Mouse (Mus musculus) cortical plate, adult 2 months (tissue): ENCODE results near the gene Col4a1. TPM values are rescaled to one million over a fixed set of nuclear protein-coding genes. Genes with fewer than 3 reads are reported as not detected.

ENCODE experiments used
- H3K27ac ChIP-seq: fragments of 200-500 bp; 2 replicates; pipeline ENCODE4 v1.5.1; 2012; ENCODE audit warnings: low read length, control low read depth, inconsistent platforms; ENCODE audit not compliant: insufficient read depth
- H3K4me1 ChIP-seq: fragments of 200-500 bp; 2 replicates; pipeline ENCODE4 v1.6.1; 2011; ENCODE audit warnings: low read length; ENCODE audit not compliant: control insufficient read depth, insufficient read depth
- H3K4me3 ChIP-seq: fragments of 200-500 bp; 2 replicates; pipeline ENCODE4 v1.5.1; 2011; ENCODE audit warnings: mild to moderate bottlenecking, low read length, control low read depth; ENCODE audit not compliant: insufficient read depth
- CTCF ChIP-seq: fragments of 200-500 bp; IDR thresholded peaks from 2 replicates; pipeline ENCODE4 v1.5.1; 2011; ENCODE audit warnings: mild to moderate bottlenecking, control low read depth, low read length; ENCODE audit not compliant: insufficient read depth; ENCODE audit errors: extremely low read depth
- POLR2A ChIP-seq: fragments of 200-500 bp; IDR thresholded peaks from 2 replicates; pipeline ENCODE4 v1.6.1; 2011; ENCODE audit warnings: mild to moderate bottlenecking, low read length, control low read depth; ENCODE audit not compliant: insufficient read depth; ENCODE audit errors: extremely low read depth
- polyA plus RNA-seq: library from polyadenylated mRNA; depleted of rRNA; stranded (reverse); fragments of >200 nt; gene quantifications from 2 replicates; pipeline ENCODE4 v1.2.3, GENCODE M21; 2012

The Col4a1 gene
- polyA plus RNA-seq, 1 experiment = 29.3 TPM

DNA sequence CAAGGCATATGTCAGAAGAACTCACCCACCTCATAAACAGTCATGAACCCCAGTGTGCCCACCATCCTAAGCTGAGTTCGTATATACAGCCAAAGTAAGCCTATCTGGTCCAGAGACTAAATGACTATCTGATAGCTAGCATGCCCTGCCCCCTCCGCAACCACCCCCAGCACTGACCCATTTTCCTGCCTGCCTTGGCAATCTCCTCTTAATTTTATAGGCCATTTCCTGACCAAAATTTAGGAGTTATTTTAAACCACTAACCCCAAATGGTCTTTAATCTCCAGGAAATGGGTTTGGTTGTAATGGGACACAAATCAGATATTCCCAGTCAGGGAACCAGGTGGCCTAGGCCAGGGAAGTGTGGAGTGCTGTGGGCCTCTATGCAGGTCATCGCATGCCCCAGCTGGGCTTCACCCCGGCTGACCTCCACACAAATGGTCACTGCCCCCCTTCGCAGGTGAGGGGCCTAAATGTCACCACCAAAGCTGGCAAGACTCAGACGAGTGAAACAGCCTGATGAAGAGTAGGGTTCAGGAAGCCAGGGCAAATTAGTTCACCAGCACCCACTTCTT, 8.5 kb downstream of the Col4a1 start:
- no peak overlapping the region for H3K4me3 ChIP-seq

DNA sequence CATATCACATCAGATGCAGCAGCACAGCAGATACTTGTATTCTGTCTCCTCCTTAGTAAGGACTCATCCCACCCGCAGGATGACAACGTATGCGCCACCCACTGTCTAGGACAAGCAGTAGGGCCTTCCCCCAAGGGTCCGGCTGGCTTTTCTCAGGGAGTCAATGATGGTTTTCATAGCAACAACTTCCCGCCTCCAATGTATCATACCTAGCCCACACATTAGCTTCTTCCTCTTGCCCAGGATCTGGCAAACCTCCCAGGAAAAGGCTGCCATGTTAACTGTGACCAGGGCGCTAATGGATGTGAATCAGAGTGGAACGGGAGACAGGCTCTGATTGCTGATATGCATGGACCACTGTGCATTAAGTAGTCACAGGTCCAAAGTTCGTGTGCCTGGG, 12.2 kb downstream of the Col4a1 start:
- H3K4me3 ChIP-seq = no peak overlapping the region
- H3K27ac ChIP-seq = no peak overlapping the region
- no peak for TF ChIP-seq CTCF
- no peak for TF ChIP-seq POLR2A
- peaks cover 5% of the 10 kb centered on the region; the same call in 1 of the 2 replicates for H3K4me1 ChIP-seq

More for the DNA sequence above, 8.5 kb downstream of the Col4a1 start:
- Histone ChIP-seq H3K27ac (no peak overlapping the region), H3K4me1 (0 out of 2 replicates have a peak, but pooled peaks cover 2% of the 10 kb centered on the region)
- TF ChIP-seq POLR2A (no peak), CTCF (no peak)

DNA sequence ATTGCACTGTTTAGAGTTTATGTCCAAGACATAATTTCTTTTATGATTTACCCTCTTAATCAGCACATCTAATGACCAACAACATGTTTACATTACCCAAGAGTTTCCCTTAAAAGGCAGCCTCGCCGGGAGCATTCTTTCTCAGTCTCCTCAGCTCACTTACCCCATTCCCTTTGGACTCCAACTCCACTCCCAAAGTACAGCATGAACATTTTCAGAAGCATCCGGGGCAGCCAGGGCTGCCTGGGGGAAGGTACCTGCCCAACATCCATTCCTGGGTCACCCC, 13.4 kb downstream of the Col4a1 start:
- Histone ChIP-seq H3K4me3 (no peak overlapping the region), H3K27ac (no peak overlapping the region), H3K4me1 (peaks cover 5% of the 10 kb centered on the region; the same call in 1 of the 2 replicates)
- TF ChIP-seq CTCF (no peak), POLR2A (no peak)

DNA sequence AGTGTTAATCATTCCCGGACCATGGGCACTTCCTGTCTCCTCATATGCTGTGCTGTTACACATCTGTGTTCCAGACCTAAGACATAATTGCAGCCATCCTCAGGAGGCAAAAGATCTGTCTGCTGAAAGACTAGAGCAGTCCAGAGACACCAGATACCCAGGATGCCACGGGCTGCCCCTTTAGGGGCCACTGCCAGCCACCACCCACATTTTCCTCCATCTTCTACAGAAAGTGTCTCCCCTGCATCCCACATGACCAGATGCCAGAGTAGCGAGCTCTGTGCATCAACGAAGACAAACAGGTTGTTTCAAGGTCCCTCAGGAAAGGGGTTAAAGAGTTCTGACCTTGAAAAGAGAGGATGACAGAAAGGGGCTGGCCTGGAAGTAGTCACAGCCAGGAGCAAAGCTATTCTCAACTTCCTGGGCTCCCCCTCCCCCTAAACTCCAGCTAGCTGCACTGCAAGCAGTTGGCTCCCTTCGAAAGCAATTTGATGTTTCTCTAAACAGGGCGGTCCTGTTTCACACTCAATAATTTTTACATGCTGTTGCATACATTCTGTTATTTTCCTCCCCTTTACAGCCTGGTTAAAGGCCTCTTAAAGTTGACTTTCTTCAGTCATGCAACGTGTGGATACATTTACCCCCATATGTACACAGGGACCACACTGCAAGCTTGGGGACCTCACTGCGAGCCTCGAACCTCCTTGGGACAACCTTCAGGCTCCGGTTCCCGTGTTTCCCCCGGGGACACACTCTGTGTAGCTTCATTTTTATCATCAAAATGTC, 13.9 kb downstream of the Col4a1 start:
- peaks cover 5% of the 10 kb centered on the region; the same call in 1 of the 2 replicates for H3K4me1 ChIP-seq
- TF ChIP-seq POLR2A (no peak), CTCF (no peak)
- no peak overlapping the region for H3K4me3 ChIP-seq
- H3K27ac ChIP-seq = no peak overlapping the region

DNA sequence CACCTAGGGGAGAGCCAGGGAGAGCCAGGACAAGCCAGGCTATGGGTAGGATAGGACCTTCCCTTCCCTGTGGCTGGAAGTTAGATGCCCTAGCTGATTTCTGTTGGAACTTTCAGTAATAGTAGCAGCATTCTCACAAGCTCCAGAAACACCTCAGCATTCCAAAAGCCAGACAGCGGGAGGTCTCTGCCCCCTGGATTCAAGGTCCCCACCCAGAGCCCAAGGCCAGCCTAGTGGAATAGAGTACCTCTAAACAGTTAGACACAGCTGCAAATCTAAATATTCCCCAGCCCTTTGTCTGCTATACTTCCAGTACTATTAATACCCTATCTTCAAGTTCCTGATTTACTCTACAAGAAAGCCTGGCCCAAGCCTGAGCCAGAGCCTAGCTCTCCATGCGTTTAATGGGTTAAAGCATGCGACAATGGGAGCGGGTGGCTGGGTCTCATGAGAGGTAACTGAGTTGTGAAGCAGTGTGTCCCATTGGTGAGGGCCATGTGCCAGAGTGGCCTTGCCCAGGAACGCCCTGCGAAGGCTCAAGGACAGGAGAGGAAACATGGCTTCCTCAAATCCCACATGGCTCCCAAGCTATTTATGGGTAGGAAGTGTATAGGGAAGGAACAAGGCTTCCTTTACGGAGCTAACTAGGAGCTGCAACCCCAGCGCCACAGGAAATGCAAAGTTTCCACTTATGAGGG, 15.3 kb downstream of the Col4a1 start:
- H3K4me3 ChIP-seq = no peak overlapping the region
- no peak for TF ChIP-seq POLR2A
- no peak for TF ChIP-seq CTCF
- no peak overlapping the region for H3K27ac ChIP-seq
- H3K4me1 ChIP-seq = peaks cover 5% of the 10 kb centered on the region; the same call in 1 of the 2 replicates

DNA sequence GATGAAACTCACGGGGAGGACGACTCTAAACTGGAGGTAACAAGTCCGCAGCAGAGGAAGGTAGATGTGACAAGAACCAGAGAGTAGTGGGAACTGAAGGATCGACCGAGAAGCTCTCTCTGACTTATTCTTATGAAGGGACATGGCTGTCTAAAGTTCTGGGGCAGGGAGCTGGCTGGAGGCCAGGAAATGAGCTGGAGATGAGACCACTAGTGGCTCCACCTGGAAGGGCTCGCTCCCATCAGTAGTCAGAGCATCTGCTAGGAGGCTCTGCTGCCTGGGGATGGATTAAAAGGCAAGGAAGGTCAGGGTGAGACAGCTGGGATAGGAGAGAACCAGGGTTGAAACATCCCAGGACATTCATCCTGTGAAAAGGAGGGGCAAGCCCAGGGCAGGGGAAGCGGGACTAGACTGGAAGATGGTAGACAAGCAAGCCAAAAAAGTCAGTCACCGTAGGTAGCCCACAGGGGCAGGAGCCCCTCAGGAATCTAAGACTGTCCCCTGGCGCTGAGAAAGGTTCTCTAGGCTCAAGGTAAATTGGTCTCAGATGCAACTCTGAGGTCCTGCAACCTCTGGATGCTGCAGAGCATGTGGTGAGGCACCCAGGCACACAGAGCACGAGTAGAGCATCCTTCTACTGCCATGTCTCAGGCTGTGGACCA, 16.2 kb downstream of the Col4a1 start:
- Histone ChIP-seq H3K4me3 (no peak overlapping the region), H3K27ac (no peak overlapping the region), H3K4me1 (peaks cover 5% of the 10 kb centered on the region; the same call in 1 of the 2 replicates)
- no peak for TF ChIP-seq POLR2A
- TF ChIP-seq CTCF = no peak

DNA sequence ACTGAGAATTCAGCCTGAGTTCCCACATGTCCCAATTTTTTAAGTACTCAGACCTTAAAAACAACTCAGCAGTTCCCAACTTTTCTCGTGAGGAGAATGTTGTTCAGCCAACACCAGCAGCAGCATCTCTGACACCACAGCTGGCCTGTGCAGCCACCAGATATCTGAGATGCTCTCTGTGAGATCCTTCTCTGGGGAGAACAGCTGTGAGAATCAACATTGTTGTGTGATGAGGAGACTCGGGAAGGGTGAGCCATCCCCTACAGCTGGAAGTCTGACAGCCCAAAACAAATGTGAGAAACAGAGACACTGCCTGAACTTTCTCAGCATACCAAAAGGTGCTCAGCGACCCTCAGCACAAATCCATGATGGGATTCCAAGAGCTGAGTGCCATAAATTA, 20.0 kb downstream of the Col4a1 start:
- Histone ChIP-seq H3K4me1 (peaks cover 4% of the 10 kb centered on the region; the same call in 1 of the 2 replicates), H3K4me3 (no peak overlapping the region), H3K27ac (no peak overlapping the region)
- TF ChIP-seq CTCF (no peak), POLR2A (no peak)

DNA sequence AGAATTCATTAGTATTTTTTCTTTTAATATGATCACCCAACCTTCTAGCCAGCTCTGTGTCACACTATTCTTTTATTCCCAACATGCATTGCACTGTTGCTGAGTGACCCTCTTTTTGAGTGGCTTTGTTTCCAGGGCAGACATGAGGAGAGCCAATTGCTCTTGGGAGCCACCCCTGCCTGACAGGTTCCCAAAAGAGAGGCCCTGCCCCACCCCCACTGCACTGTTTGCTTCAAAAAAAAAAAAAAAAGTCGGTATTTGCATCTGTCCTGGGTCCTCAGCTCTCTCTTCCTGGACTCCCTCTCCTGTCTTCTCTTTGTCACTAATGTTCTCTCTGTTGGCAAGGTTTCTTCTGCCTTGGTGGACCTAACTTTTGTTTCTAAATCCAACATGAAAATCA, 22.1 kb downstream of the Col4a1 start:
- no peak overlapping the region for H3K4me3 ChIP-seq
- TF ChIP-seq CTCF (no peak), POLR2A (no peak)
- no peak overlapping the region for H3K27ac ChIP-seq
- H3K4me1 ChIP-seq = 0 out of 2 replicates have a peak, but pooled peaks cover 2% of the 10 kb centered on the region

DNA sequence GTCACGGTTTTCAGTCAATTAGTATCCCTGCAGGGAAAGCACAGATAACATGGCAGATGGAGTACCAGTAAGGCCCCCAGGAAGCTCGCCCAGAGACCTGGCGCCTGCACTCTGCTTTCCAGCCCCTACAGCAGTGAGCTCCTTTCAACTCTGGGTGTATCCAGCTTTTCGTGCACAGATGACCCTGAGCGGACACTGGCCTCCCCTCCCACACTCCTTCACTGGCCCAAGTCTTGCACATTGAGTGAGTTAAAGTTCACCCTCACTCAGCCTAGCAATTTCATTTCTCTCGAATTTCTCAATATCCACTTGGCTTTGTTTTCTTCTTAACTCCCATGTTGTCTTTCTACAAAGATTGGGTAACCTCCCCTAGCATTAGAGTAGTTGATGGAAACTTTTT, 24.3 kb downstream of the Col4a1 start:
- TF ChIP-seq CTCF (no peak), POLR2A (no peak)

More for the DNA sequence above, 24.3 kb downstream of the Col4a1 start:
- Histone ChIP-seq H3K4me1 (0 out of 2 replicates have a peak, but pooled peaks cover 2% of the 10 kb centered on the region), H3K27ac (no peak overlapping the region), H3K4me3 (no peak overlapping the region)
